In the genomic region with DNA sequence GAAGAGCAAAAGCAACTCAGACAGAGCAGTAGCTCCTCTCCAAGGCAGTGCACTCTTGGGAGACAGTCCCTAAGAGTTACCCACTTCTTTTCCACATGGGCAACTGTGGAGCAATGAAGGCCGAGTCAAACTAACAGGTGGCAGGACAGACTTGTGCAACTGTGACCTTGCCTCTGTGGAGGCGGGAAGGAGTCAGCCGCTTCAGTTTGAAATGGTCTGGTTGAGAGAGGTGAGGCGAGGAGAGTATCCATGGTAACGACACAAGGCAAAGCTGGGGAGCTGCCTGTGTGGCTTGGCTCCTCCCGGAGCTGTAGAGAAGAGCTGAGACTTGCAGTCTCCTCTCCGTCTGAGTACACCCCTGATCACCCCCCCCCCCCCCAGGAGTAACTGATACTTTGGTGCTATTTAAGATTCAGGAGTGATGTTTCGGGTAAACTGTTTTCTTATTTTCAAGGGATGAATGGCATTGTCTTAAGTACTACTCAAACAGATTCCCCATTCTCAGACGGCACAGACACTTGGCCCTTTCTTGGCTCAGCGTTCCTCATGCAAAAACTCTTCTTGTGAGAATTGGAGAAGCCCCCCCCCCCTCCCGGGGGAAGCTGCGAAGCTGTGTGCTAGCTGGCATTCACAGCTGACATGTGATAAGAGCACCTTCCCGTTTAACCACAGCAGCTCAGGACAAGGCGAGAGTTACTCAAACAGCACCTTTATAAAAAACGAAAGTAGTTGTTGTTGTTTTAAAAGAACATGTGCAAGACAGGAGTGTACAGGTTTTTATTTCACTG, we compare ENCODE assay signal across 8 mouse cellular contexts. TPM values are rescaled to one million over a fixed set of nuclear protein-coding genes. Genes with fewer than 3 reads are reported as not detected.
DNase-seq lines count a peak whose midpoint lies in the region; ATAC-seq lines count a peak whose summit lies in the region.

No protein-coding gene starts in this region.

- H3K27ac ChIP-seq in heart, embryonic 14.5 days (replicated peaks in 1 of 2; ENCODE audit: control insufficient read depth in 1 of 2, insufficient read depth in 1 of 2, low read depth in 2 of 2, low read length in 2 of 2), result no peak overlapping the region
- no peak overlapping the region for H3K27ac ChIP-seq in hindbrain, embryonic 15.5 days (replicated peaks)
- no peak overlapping the region for H3K27ac ChIP-seq in intestine, embryonic 15.5 days

- H3K4me2 ChIP-seq in heart, embryonic 14.5 days (ENCODE audit: low read length), result peak overlapping the region; percentile 18; the same call in 1 of the 2 replicates
- peak overlapping the region; percentile 21; the same call in 1 of the 2 replicates for H3K4me2 ChIP-seq in hindbrain, embryonic 15.5 days
- H3K4me2 ChIP-seq in intestine, embryonic 15.5 days (replicated peaks), result no peak overlapping the region

- H3K4me3 ChIP-seq in heart, embryonic 14.5 days (ENCODE audit: control insufficient read depth in 1 of 2, insufficient read depth in 1 of 2, low read depth in 1 of 2, low read length in 2 of 2), result no peak overlapping the region
- no peak overlapping the region for H3K4me3 ChIP-seq in hindbrain, embryonic 15.5 days
- H3K4me3 ChIP-seq in intestine, embryonic 15.5 days (replicated peaks), result no peak overlapping the region

- H3K36me3 ChIP-seq in heart, embryonic 14.5 days (ENCODE audit: control insufficient read depth, insufficient read depth, low read length), result no peaks in the 10 kb centered on the region
- no peaks in the 10 kb centered on the region for H3K36me3 ChIP-seq in hindbrain, embryonic 15.5 days
- H3K36me3 ChIP-seq in intestine, embryonic 15.5 days, result no peaks in the 10 kb centered on the region

- no peak for DNase-seq in heart, postnatal 10 days
- DNase-seq in thymus, postnatal 4 days, result peak; percentile 18
- no peak for DNase-seq in thymus, postnatal 10 days (ENCODE audit: low spot score in 2 of 2)
- peak; percentile 58 for DNase-seq in retina, postnatal 1 day
- DNase-seq in heart, adult 11 months, result no peak

- intact Hi-C loops in heart, postnatal 10 days (cut with DNase I), result no loop called here

- H3K27me3 ChIP-seq in heart, embryonic 14.5 days (ENCODE audit: control insufficient read depth, insufficient read depth, low read length), result no peaks in the 10 kb centered on the region
- no peaks in the 10 kb centered on the region for H3K27me3 ChIP-seq in hindbrain, embryonic 15.5 days
- no peaks in the 10 kb centered on the region for H3K27me3 ChIP-seq in intestine, embryonic 15.5 days (replicated peaks)

- WGBS in heart, embryonic 14.5 days, result 13% methylated on average over 15 of the region's 15 CpGs
- WGBS in hindbrain, embryonic 15.5 days, result 13% methylated on average over 15 of the region's 15 CpGs
- WGBS in intestine, embryonic 15.5 days, result 17% methylated on average over 15 of the region's 15 CpGs

- H3K4me1 ChIP-seq in heart, embryonic 14.5 days (ENCODE audit: control insufficient read depth in 2 of 2, insufficient read depth in 2 of 2, low read length in 2 of 2), result peaks cover 3 to 8% of the 10 kb centered on the region in 2 experiments; a peak in 2 of 4 replicates
- peaks cover 16% of the 10 kb centered on the region for H3K4me1 ChIP-seq in hindbrain, embryonic 15.5 days (replicated peaks)
- H3K4me1 ChIP-seq in intestine, embryonic 15.5 days (replicated peaks), result no peaks in the 10 kb centered on the region

- no peaks in the 10 kb centered on the region for H3K9me3 ChIP-seq in heart, embryonic 14.5 days (ENCODE audit: control insufficient read depth, low read length)
- H3K9me3 ChIP-seq in hindbrain, embryonic 15.5 days, result no peaks in the 10 kb centered on the region
- H3K9me3 ChIP-seq in intestine, embryonic 15.5 days, result no peaks in the 10 kb centered on the region

- ATAC-seq in heart, embryonic 14.5 days (ENCODE audit: insufficient number of reproducible peaks, insufficient read depth, low FRiP score, low read depth), result no peak
- peak; percentile 86; the same call in 1 of the 2 replicates for ATAC-seq in hindbrain, embryonic 15.5 days (ENCODE audit: low FRiP score, low read depth)
- no peak for ATAC-seq in intestine, embryonic 15.5 days

- no peak overlapping the region for H3K9ac ChIP-seq in heart, embryonic 14.5 days (ENCODE audit: low read length)
- no peak overlapping the region for H3K9ac ChIP-seq in hindbrain, embryonic 15.5 days
- H3K9ac ChIP-seq in intestine, embryonic 15.5 days, result no peak overlapping the region

RNA-seq across cellular contexts. Expression of gene Chst1, which starts 54.9 kb away (rescaled TPM):
- polyA plus RNA-seq in heart, embryonic 14.5 days (2014; fragmentation: Nextera tagmentation; extraction: Ambion mirVana), result 2.3 and 2.5 TPM in 2 replicates
- total RNA-seq in heart, postnatal 10 days (2021), result 1 to 10 TPM; 6.1 to 6.5 TPM
- 29.3 and 31.3 TPM in 2 replicates for polyA plus RNA-seq in hindbrain, embryonic 15.5 days (2015; fragmentation: Nextera tagmentation; extraction: Ambion mirVana)
- 4.1 and 4.5 TPM in 2 replicates for polyA plus RNA-seq in intestine, embryonic 15.5 days (2015; fragmentation: Nextera tagmentation; extraction: Ambion mirVana)

Comparison
In these comparisons a context has a peak if more than half of its experiments do, and no peak if none do; other contexts are left out.
1. DNase-seq: peak in thymus, postnatal 4 days (single experiment) and retina, postnatal 1 day (single experiment); none in heart, postnatal 10 days (0 of 2), thymus, postnatal 10 days (0 of 2) and heart, adult 11 months (single experiment).